Mouse (Mus musculus): ENCODE measurements around the gene Ankrd2. TPM values are rescaled to one million over a fixed set of nuclear protein-coding genes. Genes with fewer than 3 reads are reported as not detected.

Ankrd2 gene
- polyA plus RNA-seq (2012; fragmentation: generic; extraction: Trizol) = under 1 TPM; 0.08 to 0.25 TPM

DNA sequence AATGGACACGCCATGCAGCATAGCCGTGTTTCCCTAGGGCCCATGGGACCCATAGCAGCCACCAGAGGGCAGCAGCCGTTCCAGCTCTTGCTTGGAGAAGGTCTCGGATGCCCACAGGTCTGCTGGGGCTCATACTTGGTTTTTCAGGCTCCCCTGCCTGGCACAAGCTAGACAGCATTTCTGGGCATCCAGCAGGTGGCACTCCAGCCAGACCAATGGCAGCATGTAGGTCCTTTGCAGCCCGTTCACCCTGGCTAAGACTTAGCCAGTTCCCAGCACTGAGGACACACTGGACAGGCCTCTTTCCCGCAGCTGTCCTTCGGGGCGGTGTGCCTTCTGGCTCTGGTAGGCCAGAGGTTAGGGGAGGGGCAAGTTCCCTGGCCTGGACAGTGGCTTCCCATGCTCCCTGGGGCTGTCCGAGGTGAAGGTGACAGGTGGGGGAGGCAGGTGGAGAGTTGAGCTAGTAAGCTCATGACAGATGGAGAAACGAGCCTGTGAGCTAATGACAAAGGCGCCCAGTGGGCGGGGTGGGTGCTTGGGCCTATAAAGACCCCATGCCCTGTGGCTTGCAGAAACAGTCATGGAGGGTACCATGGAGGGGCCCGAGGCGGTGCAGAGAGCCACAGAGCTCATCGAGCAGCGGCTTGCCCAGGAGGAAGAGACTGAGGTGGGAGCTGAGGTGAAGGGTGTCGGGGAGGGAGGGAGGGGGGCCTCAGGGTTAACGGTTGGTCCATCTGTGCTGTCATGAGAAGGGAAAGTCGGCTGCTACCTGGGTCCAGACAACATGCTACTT, at the start of gene Ankrd2:
TSS of gene Ankrd2 (plus strand) at position 545 of the 793 bp plus-strand sequence.

DNA sequence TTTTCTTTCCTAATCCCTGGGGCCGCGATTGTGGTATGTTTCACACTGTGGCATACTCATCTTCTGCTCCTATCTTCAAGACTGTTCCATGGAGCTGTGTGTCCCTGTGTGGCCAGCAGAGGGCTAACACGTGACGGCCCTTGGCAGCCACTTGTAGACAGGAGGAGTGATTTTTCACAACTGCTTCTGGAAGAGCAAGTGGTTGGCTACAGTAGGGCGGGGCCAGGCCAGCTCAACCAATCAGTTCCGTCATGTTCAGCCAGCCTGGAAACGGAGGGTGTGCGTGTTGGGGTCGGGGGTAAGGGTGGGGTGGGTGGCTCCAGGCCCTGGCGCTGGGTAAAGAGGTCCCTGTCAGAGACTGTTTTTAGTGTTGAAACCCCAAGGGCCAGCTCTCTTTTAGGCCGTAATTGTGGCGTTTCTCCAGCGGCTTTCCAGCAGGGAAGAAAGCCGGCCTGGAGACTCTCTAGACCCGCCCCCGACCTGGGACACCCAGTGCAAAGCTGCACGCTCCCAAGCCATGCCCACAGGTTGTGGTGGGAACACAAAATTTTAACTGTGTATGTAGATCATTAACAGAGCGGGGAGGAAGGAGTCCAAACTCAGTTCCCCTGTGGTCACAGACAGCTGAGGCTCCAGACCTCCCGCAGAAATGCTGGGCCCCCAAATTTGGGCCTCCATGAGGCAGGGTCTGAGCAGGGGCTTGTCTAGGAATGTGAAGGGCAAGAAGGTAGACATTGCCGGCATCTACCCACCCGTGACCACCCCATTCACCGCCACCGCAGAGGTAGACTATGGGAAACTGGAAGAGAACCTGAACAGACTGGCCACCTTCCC, 9.7 kb downstream of the Ankrd2 start, which contains the start of gene Hoga1:
TSS of gene Hoga1 (plus strand) at position 342 of the 834 bp plus-strand sequence.

DNA sequence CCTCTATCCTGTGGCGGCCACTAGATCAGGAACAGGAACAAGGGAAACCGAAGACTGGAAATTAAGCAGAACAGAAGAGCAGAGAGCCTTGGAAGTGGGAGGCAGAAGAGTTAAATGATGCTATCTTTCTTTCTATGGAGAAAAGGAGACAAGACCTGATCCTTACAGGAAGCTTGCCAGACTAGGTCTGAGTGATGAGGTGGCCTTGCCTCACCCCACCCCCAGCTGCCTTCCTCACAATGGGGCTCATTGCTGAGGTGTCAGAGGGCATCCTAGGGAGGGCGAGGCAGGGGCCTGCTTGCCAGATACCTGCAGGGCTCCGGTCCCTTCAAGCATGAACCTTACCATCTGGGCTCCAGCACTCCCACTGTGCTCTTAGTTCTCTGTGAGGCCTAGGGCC, 16.1 kb downstream of the Ankrd2 start, which contains the start of gene 4933411K16Rik:
TSS of gene 4933411K16Rik (plus strand) at position 301 of the 400 bp plus-strand sequence.

DNA sequence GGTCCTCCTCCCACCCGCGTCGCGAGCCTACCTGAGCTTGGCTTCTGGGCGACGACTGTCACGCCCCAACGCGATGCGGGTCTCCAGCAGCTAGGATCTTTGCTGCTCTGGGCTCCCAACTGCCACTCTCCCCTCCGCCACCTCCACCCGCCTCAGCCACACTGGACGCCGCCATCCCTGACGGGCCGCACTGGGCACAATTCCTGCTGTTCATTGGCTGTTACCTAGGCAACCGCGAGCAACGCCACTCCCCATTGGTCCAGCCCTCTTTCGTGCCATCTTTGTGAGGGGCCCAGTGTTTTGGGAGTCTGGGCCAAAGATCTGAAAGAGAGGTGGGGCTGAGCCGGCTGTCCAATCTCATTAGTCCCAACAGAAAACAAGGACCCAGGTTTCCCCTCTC, 50.4 kb downstream of the Ankrd2 start, which contains the start of gene Morn4:
TSS of gene Morn4 (minus strand) at position 192 of the 400 bp plus-strand sequence.

DNA sequence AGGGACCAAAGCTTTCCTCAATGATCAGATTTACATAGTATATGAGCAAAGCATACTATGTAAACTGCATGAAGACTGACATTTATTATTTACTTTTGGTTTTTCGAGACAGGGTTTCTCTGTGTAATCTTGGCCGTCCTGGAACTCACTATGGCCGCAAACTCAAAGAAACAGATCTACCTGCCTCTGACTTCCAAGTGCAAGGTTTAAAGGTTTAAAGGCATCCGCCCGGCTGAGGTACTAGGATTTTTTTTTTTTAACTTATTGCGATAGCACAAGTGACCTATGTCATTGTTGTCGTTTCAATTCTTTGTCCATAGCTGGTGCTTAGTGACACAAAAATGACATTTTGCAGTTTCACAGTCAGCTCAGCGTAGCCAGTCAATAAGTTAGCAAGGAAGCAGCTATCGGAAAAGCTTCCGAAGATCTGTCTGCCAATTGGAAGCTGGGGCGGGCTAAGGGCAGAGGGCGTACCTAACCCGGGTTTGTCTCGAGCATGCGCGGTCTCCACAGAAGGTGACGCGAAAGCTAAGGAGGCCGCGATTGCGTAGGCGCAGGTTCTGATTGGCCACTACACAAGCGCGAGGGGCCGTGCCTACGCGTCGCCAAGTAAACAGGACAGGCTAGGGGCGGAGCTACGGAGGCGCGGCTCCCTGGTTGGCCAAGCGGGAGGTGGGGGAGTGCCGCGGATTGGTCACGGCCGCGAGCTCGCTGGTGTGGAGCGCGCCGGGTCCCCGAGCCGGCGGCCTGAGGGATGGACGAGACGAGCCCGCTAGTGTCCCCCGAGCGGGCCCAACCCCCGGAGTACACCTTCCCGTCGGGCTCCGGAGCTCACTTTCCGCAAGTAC, 54.2 kb downstream of the Ankrd2 start, which contains the start of gene Pi4k2a:
TSS of gene Pi4k2a (plus strand) at position 723 of the 848 bp plus-strand sequence.

Other genes starting within 250 kb of the Ankrd2 start
- 10 to 100 TPM in 1 of 2 experiments, under 1 TPM in 1; 0.87 to 10.5 TPM for gene Arhgap19, start 234.0 kb upstream of the Ankrd2 start, polyA plus RNA-seq (2012; fragmentation: generic; extraction: Trizol)
- gene Frat1, start 206.0 kb upstream of the Ankrd2 start, polyA plus RNA-seq (2012; fragmentation: generic; extraction: Trizol) = 1 to 10 TPM in 1 of 2 experiments, under 1 TPM in 1; 0.11 to 3.5 TPM
- gene Frat2, start 187.9 kb upstream of the Ankrd2 start, polyA plus RNA-seq (2012; fragmentation: generic; extraction: Trizol) = 1 to 10 TPM in 1 of 2 experiments, under 1 TPM in 1; 0.50 to 4.9 TPM
- 10 to 100 TPM in 1 of 2 experiments, 1 to 10 TPM in 1; 5.0 to 21.2 TPM for gene Rrp12, start 139.8 kb upstream of the Ankrd2 start, polyA plus RNA-seq (2012; fragmentation: generic; extraction: Trizol)
- gene Pgam1, start 124.1 kb upstream of the Ankrd2 start, polyA plus RNA-seq (2012; fragmentation: generic; extraction: Trizol) = 100 to 1,000 TPM; 304 to 538 TPM
- gene Exosc1, start 102.6 kb upstream of the Ankrd2 start, polyA plus RNA-seq (2012; fragmentation: generic; extraction: Trizol) = 10 to 100 TPM; 21.8 to 30.0 TPM
- gene Zdhhc16, start 102.5 kb upstream of the Ankrd2 start, polyA plus RNA-seq (2012; fragmentation: generic; extraction: Trizol) = 10 to 100 TPM; 48.3 to 54.1 TPM
- gene Mms19, start 54.8 kb upstream of the Ankrd2 start, polyA plus RNA-seq (2012; fragmentation: generic; extraction: Trizol) = 10 to 100 TPM; 24.7 to 41.5 TPM
- gene Ubtd1, start 54.2 kb upstream of the Ankrd2 start, polyA plus RNA-seq (2012; fragmentation: generic; extraction: Trizol) = 10 to 100 TPM; 51.9 to 95.9 TPM
- gene Hoga1, start 9.6 kb downstream of the Ankrd2 start, polyA plus RNA-seq (2012; fragmentation: generic; extraction: Trizol) = 1 to 10 TPM in 1 of 2 experiments, under 1 TPM in 1; 0.44 to 3.4 TPM
- under 1 TPM; 0.02 to 0.35 TPM for gene 4933411K16Rik, start 16.2 kb downstream of the Ankrd2 start, polyA plus RNA-seq (2012; fragmentation: generic; extraction: Trizol)
- 10 to 100 TPM; 17.0 to 38.3 TPM for gene Morn4, start 50.4 kb downstream of the Ankrd2 start, polyA plus RNA-seq (2012; fragmentation: generic; extraction: Trizol)
- gene Pi4k2a, start 54.5 kb downstream of the Ankrd2 start, polyA plus RNA-seq (2012; fragmentation: generic; extraction: Trizol) = 10 to 100 TPM; 12.0 to 26.5 TPM
- 100 to 1,000 TPM in 1 of 2 experiments, 10 to 100 TPM in 1; 94.1 to 242 TPM for gene Avpi1, start 93.1 kb downstream of the Ankrd2 start, polyA plus RNA-seq (2012; fragmentation: generic; extraction: Trizol)
- 100 to 1,000 TPM in 1 of 2 experiments, 10 to 100 TPM in 1; 28.1 to 111 TPM for gene Marveld1, start 111.4 kb downstream of the Ankrd2 start, polyA plus RNA-seq (2012; fragmentation: generic; extraction: Trizol)
- 10 to 100 TPM in 1 of 2 experiments, 1 to 10 TPM in 1; 5.6 to 20.4 TPM for gene Zfyve27, start 128.0 kb downstream of the Ankrd2 start, polyA plus RNA-seq (2012; fragmentation: generic; extraction: Trizol)
- under 1 TPM in 1 of 2 experiments, not detected in 1; 0.05 TPM for gene Sfrp5, start 166.3 kb downstream of the Ankrd2 start, polyA plus RNA-seq (2012; fragmentation: generic; extraction: Trizol)
- gene Golga7b, start 211.6 kb downstream of the Ankrd2 start, polyA plus RNA-seq (2012; fragmentation: generic; extraction: Trizol) = under 1 TPM; 0.06 to 0.12 TPM